Mouse (Mus musculus) kidney, embryonic 16.5 days (tissue): ENCODE measurements around the gene Gng12. TPM values are rescaled to one million over a fixed set of nuclear protein-coding genes. Genes with fewer than 3 reads are reported as not detected.
A peak's percentile ranks its signal among the peaks of the same experiment; 100 is the strongest.

ENCODE experiments used
- ATAC-seq: fragments of 200-750 bp; cut with Nextera tagmentation; 2 replicates; pipeline ENCODE4 v1.8.0; 2017; ENCODE audit warnings: moderate TSS enrichment; ENCODE audit not compliant: low FRiP score, low TSS enrichment
- H3K27ac ChIP-seq: fragments of 300-500 bp; sonication (generic); 2 replicates; pipeline ENCODE4 v1.5.1; 2014; ENCODE audit warnings: low read length
- H3K27me3 ChIP-seq: fragments of 300-500 bp; sonication (generic); 2 replicates; pipeline ENCODE4 v1.6.1; 2014; ENCODE audit warnings: low read length, control low read depth, mixed read lengths; ENCODE audit not compliant: insufficient read depth
- H3K36me3 ChIP-seq: fragments of 300-500 bp; sonication (generic); 2 replicates; pipeline ENCODE4 v1.6.1; 2014; ENCODE audit warnings: low read length, control low read depth, mixed read lengths; ENCODE audit not compliant: insufficient read depth
- H3K4me1 ChIP-seq: fragments of 300-500 bp; sonication (generic); 2 replicates; pipeline ENCODE4 v1.6.1; 2014; ENCODE audit warnings: low read length, control low read depth, mixed read lengths; ENCODE audit not compliant: insufficient read depth
- H3K4me2 ChIP-seq: fragments of 300-500 bp; sonication (generic); replicated peaks from 2 replicates; pipeline ENCODE4 v1.6.1; 2014; ENCODE audit warnings: low read depth, low read length
- H3K4me3 ChIP-seq: fragments of 300-500 bp; sonication (generic); 2 replicates; pipeline ENCODE4 v1.5.1; 2014; ENCODE audit warnings: mild to moderate bottlenecking, low read length
- H3K9ac ChIP-seq: fragments of 300-500 bp; sonication (generic); replicated peaks from 2 replicates; pipeline ENCODE4 v1.6.1; 2014; ENCODE audit warnings: low read length
- H3K9me3 ChIP-seq: fragments of 300-500 bp; sonication (generic); 2 replicates; pipeline ENCODE4 v1.6.1; 2016; ENCODE audit warnings: low read length, control low read depth
- WGBS: fragments of 180-500 bp; shearing (Covaris S2); extraction: QIAGEN DNeasy Blood & Tissue Kit; methylation state at CpG from one replicate; pipeline ENCODE4 v1.1.7; 2014; 5-methylcytosine and 5-hydroxymethylcytosine counted together
- polyA plus RNA-seq: library from polyadenylated mRNA; unstranded; fragments of >200 nt; fragmentation: Nextera tagmentation; extraction: Ambion mirVana; gene quantifications from 2 replicates; pipeline ENCODE4 v1.2.1, GENCODE M21; 2015

Gene Gng12
- polyA plus RNA-seq, 1 experiment from 2014 or later: 111 TPM

- Histone ChIP-seq H3K4me2 (0 out of 2 replicates have a peak overlapping the region, but pooled peaks have one; percentile 15), H3K4me1 (peaks cover 35% of the 10 kb centered on the region), H3K9ac (no peak overlapping the region), H3K4me3 (no peak overlapping the region), H3K27ac (peak overlapping the region; percentile 62), H3K27me3 (no peaks in the 10 kb centered on the region), H3K9me3 (no peaks in the 10 kb centered on the region), H3K36me3 (no peaks in the 10 kb centered on the region)
- ATAC-seq: peak; percentile 69; the same call in 1 of the 2 replicates
- 39% methylated on average over 7 of the region's 7 CpGs for WGBS
These were observed 33.5 kb downstream of the Gng12 start for GRCm38 (mm10) chr6:66929694-66930093.

DNA sequence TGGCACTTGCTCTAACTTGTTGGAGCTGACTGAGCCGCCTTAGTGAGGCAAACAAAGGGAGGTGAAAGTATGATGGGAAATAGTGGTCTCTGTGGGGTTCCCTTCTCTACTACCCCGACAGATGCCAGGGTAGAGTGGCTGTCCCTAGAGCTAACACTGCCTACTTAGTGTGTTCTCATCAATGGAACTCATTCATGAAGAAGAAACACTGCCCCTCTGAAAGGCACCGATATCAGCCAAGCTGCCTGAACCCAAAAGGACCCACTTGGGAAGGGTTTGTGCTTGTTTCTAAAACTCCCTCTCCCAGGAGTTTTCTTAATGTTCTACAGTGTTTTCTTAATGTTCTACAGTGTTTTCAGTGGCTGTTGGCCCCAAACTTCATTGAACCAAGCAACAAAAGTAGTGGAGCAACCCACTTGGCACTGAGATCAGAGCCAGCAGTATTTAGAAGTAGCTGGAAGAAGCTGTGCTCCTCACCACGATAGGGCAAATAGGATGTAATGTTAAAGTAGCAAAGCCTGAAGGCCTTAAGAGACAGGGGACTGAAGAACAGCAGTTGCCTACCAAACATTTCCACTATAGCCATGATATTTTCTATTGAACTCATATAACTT lies 36.1 kb downstream of the Gng12 start:
- 86% methylated on average over 4 of the region's 4 CpGs for WGBS
- ATAC-seq: no peak
- H3K4me2 ChIP-seq: no peak overlapping the region

GRCm38 (mm10) chr6:66940656-66941235 lies 44.5 kb downstream of the Gng12 start:
- ATAC-seq: no peak
- 69% methylated on average over 7 of the region's 7 CpGs for WGBS
- H3K27ac ChIP-seq: no peak overlapping the region
- H3K4me3 ChIP-seq: no peak overlapping the region
- H3K36me3 ChIP-seq: no peaks in the 10 kb centered on the region
- no peak overlapping the region for H3K4me2 ChIP-seq
- no peaks in the 10 kb centered on the region for H3K27me3 ChIP-seq
- H3K9ac ChIP-seq: no peak overlapping the region
- H3K4me1 ChIP-seq: peaks cover 31% of the 10 kb centered on the region
- no peaks in the 10 kb centered on the region for H3K9me3 ChIP-seq

More for the DNA sequence above, 36.1 kb downstream of the Gng12 start:
- H3K27me3 ChIP-seq: no peaks in the 10 kb centered on the region
- H3K36me3 ChIP-seq: no peaks in the 10 kb centered on the region
- no peak overlapping the region for H3K27ac ChIP-seq
- no peak overlapping the region for H3K4me3 ChIP-seq
- peaks cover 18% of the 10 kb centered on the region for H3K4me1 ChIP-seq
- no peaks in the 10 kb centered on the region for H3K9me3 ChIP-seq
- H3K9ac ChIP-seq: no peak overlapping the region

- WGBS: 56% methylated on average over 6 of the region's 6 CpGs
- no peaks in the 10 kb centered on the region for H3K36me3 ChIP-seq
- no peak overlapping the region for H3K4me2 ChIP-seq
- ATAC-seq: no peak
- H3K9ac ChIP-seq: no peak overlapping the region
- no peak overlapping the region for H3K4me3 ChIP-seq
- H3K4me1 ChIP-seq: peaks cover 31% of the 10 kb centered on the region
- H3K9me3 ChIP-seq: no peaks in the 10 kb centered on the region
- H3K27ac ChIP-seq: no peak overlapping the region
- no peaks in the 10 kb centered on the region for H3K27me3 ChIP-seq
These were observed 45.6 kb downstream of the Gng12 start for GRCm38 (mm10) chr6:66941792-66942191.

DNA sequence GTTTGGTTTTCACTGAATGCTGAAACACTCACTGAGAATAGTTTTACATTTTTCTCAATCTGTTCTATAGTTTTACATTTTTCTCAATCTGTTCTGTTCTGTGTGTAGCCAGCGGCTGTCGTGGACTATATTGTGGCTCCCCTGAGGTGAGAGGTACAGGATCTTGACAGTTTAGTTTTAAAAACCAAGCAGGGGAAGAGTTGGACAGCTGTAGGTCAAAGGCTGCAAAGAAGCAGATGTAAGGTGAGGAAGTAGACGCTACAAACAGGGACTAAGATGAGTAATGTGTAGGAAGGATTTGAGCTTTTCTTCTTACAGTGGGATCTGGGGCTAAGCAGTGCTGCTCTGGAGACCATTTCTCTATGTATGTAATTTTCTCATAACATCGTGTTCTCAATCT lies 46.6 kb downstream of the Gng12 start:
- no peak overlapping the region for H3K9ac ChIP-seq
- H3K27ac ChIP-seq: no peak overlapping the region
- WGBS: 57% methylated on average over 4 of the region's 4 CpGs
- no peak overlapping the region for H3K4me3 ChIP-seq
- H3K27me3 ChIP-seq: no peaks in the 10 kb centered on the region
- H3K4me1 ChIP-seq: peaks cover 31% of the 10 kb centered on the region
- no peaks in the 10 kb centered on the region for H3K9me3 ChIP-seq
- H3K4me2 ChIP-seq: no peak overlapping the region
- ATAC-seq: no peak
- no peaks in the 10 kb centered on the region for H3K36me3 ChIP-seq

DNA sequence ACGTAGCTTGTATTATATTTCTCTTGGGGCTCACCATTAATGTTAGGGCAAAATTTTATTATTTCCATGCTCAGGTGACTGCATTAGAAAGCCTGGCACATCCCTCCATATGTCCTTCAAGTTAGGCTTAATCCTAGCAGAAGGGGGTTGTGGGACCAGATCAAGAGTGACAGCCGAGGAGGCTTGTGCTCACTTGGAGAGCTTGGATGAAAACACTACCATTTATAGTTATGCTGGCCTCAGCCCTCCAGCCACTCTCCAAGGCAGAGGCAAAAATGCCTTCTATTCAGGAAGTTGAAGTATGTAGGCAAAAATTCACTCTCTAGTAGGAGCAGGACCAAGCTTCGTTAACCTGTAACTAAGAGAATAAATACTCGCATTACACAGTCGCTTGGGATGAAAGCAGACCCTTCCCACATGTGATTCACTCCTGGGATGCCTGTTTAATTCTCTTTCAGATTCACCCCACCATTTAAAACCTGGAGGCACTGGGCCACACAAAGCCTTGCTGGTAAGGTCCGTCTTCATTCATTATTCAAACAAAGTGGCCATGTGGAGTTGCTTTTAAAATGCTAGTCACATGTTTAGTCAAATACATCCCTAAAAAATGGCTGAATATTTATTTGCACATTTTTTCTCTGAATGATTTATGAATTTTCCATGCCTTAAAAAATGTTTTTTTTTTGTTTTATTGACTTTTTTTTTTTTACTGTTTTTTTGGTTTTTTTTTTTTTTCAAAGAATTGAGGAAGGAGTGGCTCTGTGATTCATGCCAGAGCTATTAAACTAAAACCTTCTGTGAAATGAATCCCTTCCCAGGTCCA lies 47.4 kb downstream of the Gng12 start:
- Histone ChIP-seq H3K4me1 (peaks cover 31% of the 10 kb centered on the region), H3K36me3 (no peaks in the 10 kb centered on the region), H3K4me3 (no peak overlapping the region), H3K9me3 (no peaks in the 10 kb centered on the region), H3K27me3 (no peaks in the 10 kb centered on the region), H3K9ac (no peak overlapping the region), H3K4me2 (no peak overlapping the region), H3K27ac (peak overlapping the region; percentile 49; the same call in 1 of the 2 replicates)
- peak; percentile 57 for ATAC-seq
- 41% methylated on average over 6 of the region's 6 CpGs for WGBS

DNA sequence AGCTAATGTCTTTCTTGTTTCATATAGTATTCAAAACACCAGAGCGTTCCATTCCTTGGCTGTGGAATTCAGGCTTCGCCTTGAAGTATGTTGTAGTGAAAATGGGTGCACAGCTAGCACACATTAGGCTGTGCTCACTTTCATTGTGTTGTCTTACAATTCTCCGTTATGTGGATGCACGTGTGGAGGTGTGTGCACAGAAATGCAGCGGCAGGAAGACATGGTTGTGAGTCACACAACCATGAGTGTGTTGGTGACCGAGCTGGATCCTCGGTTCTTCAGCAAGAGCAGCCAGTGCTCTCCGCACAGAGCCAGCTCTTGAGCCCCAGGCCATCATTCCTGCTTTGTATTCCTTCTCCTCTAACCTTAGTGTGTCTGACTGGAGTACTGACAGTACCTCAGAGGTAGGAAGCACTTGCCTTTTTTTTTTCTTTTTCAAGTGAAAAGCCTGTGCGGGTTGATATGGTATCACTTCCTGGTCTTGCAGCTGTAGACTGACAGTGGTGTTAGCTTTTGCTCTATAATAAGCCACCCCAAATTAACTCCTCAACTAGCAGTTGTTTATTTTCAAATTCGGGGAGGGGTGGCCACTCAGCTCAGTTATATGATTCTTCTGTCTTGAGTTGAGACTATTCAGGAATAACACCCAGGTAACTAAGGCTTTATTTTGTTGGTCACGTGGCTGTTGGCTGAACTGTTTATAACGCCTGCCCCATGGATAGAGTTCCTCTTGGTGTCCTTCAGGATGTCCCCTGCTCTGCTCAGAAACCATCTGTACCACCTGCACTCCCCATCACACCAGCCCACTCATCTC lies 48.2 kb downstream of the Gng12 start:
- 0 out of 2 replicates have a peak overlapping the region, but pooled peaks have one; percentile 5 for H3K27ac ChIP-seq
- 82% methylated on average over 12 of the region's 12 CpGs for WGBS
- H3K4me2 ChIP-seq: no peak overlapping the region
- no peak overlapping the region for H3K9ac ChIP-seq
- H3K27me3 ChIP-seq: no peaks in the 10 kb centered on the region
- H3K36me3 ChIP-seq: no peaks in the 10 kb centered on the region
- H3K4me3 ChIP-seq: no peak overlapping the region
- H3K4me1 ChIP-seq: peaks cover 31% of the 10 kb centered on the region
- no peaks in the 10 kb centered on the region for H3K9me3 ChIP-seq
- ATAC-seq: no peak

- Histone ChIP-seq H3K36me3 (no peaks in the 10 kb centered on the region), H3K9me3 (no peaks in the 10 kb centered on the region), H3K27ac (no peak overlapping the region), H3K4me1 (peaks cover 31% of the 10 kb centered on the region), H3K4me3 (no peak overlapping the region), H3K27me3 (no peaks in the 10 kb centered on the region), H3K9ac (no peak overlapping the region), H3K4me2 (no peak overlapping the region)
- WGBS: 56% methylated on average over 5 of the region's 5 CpGs
- ATAC-seq: no peak
These were observed 48.8 kb downstream of the Gng12 start for GRCm38 (mm10) chr6:66945004-66945356.

- no peak overlapping the region for H3K4me3 ChIP-seq
- ATAC-seq: no peak
- 95% methylated on average over 3 of the region's 3 CpGs for WGBS
- no peaks in the 10 kb centered on the region for H3K27me3 ChIP-seq
- H3K4me2 ChIP-seq: no peak overlapping the region
- H3K36me3 ChIP-seq: 0 out of 2 replicates have a peak, but pooled peaks cover 3% of the 10 kb centered on the region
- H3K27ac ChIP-seq: no peak overlapping the region
- H3K9ac ChIP-seq: no peak overlapping the region
- peaks cover 17% of the 10 kb centered on the region for H3K4me1 ChIP-seq
- no peaks in the 10 kb centered on the region for H3K9me3 ChIP-seq
These were observed 51.9 kb downstream of the Gng12 start for GRCm38 (mm10) chr6:66948111-66948510.
